Mouse (Mus musculus) Patski (cell line): ENCODE data around the gene Csnk1g1. TPM values are rescaled to one million over a fixed set of nuclear protein-coding genes. Genes with fewer than 3 reads are reported as not detected.

Experiments
- ATAC-seq: fragments of 100-300 bp; one replicate; pipeline ENCODE4 v1.8.0; 2021
- CTCF ChIA-PET: fragments of 350-600 bp; sonication (Branson Sonifier 250); formaldehyde crosslinking; loops from one replicate; lab custom pipeline; 2022; ENCODE audit warnings: inconsistent platforms; lab: Charles Lee
- POLR2A ChIA-PET: fragments of 350-600 bp; sonication (Branson Sonifier 250); formaldehyde crosslinking; loops from one replicate; lab custom pipeline; 2022; ENCODE audit warnings: antibody characterized with exemption, inconsistent platforms; lab: Charles Lee
- DNase-seq: peaks from one replicate; pipeline ENCODE4 v3.0.0-alpha.2; 2011; ENCODE audit warnings: low read depth, low spot score
- H3K27me3 ChIP-seq: fragments of 371-371 bp; one replicate; pipeline ENCODE4 v1.5.1; 2021
- CTCF ChIP-seq: fragments of 100-300 bp; IDR thresholded peaks from one replicate; pipeline ENCODE4 v1.5.1; 2021
- in situ Hi-C: fragments of 300-500 bp; cut with MboI; formaldehyde crosslinking; loops from 3 replicates; pipeline ENCODE4 v1.11.1; 2018; ENCODE audit warnings: low pct_unique_long_range_greater_than_20kb, mixed read lengths
- polyA plus RNA-seq: library from polyadenylated mRNA; unstranded; gene quantifications from one replicate; pipeline ENCODE4 v1.2.3, GENCODE M21; 2021

Gene Csnk1g1
- polyA plus RNA-seq, 1 experiment from 2014 or later, result 13.1 TPM

GRCm38 (mm10) chr9:65913976-65914375 is 5.3 kb downstream of the Csnk1g1 start:
- ChIA-PET POLR2A (no interaction called here), CTCF (interaction anchor here (1.0 kb wide), 1 partner anchor 8 kb away, joined by 3 read pairs; no protein-coding TSS in a partner anchor)
- DNase-seq, result no peak
- ATAC-seq, result no peak
- H3K27me3 ChIP-seq, result no peaks in the 10 kb centered on the region
- TF ChIP-seq CTCF, result no peak
- in situ Hi-C loops, result no loop called here

DNA sequence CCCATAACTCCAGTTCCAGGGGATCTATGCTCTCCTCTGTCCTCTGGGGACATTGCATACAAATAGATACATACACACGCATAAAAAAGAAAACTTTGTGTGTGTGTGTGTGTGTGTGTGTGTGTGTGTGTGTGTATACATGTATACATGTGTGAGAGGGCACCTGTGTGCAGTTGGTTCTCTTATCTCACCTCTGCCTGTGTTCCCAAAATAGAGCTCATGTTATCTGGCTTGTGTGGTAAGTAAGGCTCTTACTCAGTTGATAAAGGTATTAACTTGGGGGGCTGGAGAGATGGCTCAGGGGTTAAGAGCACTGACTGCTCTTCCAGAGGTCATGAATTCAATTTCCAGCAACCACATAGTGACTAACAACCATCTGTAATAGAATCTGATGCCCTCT is 8.3 kb downstream of the Csnk1g1 start:
- in situ Hi-C loops, result no loop called here
- CTCF ChIA-PET, result no interaction called here
- POLR2A ChIA-PET, result interaction anchor here (0.6 kb wide), 1 partner anchor 71 kb away, joined by 5 read pairs; no protein-coding TSS in a partner anchor
- ATAC-seq (no peak), DNase-seq (no peak)
- H3K27me3 ChIP-seq, result no peaks in the 10 kb centered on the region
- TF ChIP-seq CTCF, result no peak

DNA sequence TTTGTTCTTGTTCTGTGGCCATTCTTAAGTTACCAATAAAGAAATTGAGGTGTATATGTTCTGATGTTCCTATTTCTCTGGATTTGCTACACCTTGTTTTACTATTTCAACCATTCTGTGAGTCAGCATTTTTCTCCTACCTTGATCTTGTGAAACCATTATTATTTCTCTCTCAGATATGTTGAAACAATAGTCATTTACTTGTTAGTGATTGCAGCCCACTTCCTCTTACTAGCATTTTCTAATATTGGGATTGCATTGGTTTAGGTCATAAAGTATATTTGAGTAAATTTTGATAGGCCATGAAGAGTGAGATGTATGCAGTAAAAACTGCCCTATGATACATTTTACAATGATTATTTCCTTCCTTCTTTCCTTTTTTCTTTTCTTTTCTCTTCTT is 19.7 kb downstream of the Csnk1g1 start:
- DNase-seq (no peak), ATAC-seq (no peak)
- in situ Hi-C loops, result no loop called here
- no peak for TF ChIP-seq CTCF
- no peaks in the 10 kb centered on the region for H3K27me3 ChIP-seq
- ChIA-PET POLR2A (no interaction called here), CTCF (no interaction called here)

DNA sequence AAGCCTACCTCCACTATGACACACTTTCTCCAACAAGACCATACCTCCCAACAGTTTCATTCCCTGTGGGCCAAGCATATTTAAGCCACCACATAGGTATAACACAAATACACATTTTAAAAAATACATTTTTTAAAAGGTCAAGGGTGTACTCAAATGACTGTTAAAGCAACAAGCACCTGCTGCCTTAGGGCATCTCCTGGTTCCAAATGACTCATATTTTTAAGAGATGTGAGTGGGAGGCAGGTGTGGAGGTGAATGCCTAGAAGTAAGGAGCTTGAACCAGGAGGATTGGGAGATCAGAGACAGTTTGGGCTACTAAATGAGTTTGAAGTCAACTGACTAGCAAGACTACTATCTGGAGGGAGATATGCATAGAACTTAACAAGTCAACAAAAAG is 21.1 kb downstream of the Csnk1g1 start:
- in situ Hi-C loops, result no loop called here
- ChIA-PET CTCF (no interaction called here), POLR2A (interaction anchor here (0.5 kb wide), 1 partner anchor 224 kb away, joined by 4 read pairs; no protein-coding TSS in a partner anchor)
- ATAC-seq (no peak), DNase-seq (no peak)
- TF ChIP-seq CTCF, result no peak
- H3K27me3 ChIP-seq, result no peaks in the 10 kb centered on the region

GRCm38 (mm10) chr9:65937566-65937965 is 28.8 kb downstream of the Csnk1g1 start:
- DNase-seq (no peak), ATAC-seq (no peak)
- CTCF ChIA-PET, result no interaction called here
- in situ Hi-C loops, result no loop called here
- POLR2A ChIA-PET, result no interaction called here
- no peak for TF ChIP-seq CTCF
- no peaks in the 10 kb centered on the region for H3K27me3 ChIP-seq

DNA sequence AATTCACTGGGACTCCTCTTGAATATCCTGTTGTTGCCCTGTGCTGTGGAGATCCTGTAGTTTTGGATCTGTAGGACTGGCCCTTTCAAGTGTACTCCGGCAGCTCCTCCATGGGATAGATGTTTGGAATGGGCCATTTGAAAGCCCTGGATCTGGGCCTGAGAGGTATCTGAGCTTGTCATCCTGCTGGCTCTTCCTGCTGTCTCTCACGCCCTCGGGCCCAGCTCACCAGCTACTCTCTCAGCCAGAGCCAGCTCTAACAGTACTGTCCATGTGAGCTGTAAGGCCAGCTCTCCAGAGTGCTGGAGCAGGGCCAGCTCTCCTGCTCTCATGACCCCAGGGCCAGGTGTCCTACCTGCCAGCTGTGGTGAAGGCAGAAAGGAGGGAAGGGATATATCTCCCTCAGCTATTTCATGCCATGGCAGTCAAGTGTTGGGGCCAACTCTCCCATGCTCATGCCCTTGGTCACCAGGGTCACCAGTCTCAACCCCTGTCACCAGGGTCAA is 42.4 kb downstream of the Csnk1g1 start:
- in situ Hi-C loops, result no loop called here
- no peak for DNase-seq
- POLR2A ChIA-PET, result interaction anchor here (0.6 kb wide), 1 partner anchor 10 kb away, joined by 5 read pairs; no protein-coding TSS in a partner anchor
- no peak for ATAC-seq
- CTCF ChIA-PET, result interaction anchor here (1.2 to 1.5 kb wide), 2 partner anchors 20 to 43 kb away, joined by 3 to 4 read pairs; partner anchors contain the start of genes Csnk1g1 and Trip4
- no peak for TF ChIP-seq CTCF
- no peaks in the 10 kb centered on the region for H3K27me3 ChIP-seq

DNA sequence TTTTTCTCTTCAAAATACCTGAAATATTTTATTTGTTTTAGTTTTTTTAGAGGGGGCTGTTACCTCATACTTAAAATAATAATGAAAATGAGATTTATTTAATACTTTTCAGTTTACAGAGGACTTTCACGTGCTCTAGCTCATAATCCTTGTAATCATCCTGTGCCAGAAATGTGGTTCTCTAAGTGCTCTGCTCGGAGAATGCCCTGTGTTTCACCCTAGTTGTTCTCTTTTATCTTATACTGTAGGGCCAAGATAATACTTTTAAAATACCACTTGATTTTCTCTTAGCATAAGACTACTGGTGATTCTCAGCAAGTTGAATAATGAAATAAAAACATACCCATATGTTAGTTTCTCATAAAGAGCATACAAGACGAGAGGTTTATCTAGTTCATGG is 61.3 kb downstream of the Csnk1g1 start:
- no peak for TF ChIP-seq CTCF
- no peak for DNase-seq
- in situ Hi-C loops, result no loop called here

DNA sequence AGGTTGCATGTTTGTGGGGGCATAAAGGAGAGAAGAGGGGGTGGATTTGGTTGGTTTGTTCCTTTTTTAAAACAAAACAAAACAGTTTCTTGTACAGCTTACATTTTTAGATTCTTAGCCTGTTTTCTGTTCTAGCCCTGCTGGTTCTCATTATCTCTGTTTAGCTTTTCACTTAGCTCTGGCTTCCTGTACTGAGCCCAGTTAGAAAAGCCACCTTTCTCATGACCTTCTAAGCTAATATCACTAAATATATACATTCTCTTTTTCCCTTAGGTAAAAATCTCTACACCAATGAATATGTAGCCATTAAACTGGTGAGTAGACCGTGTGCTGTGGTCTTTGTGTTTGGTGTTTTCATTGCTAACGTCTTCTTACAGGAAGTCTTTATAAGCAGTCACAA is 64.5 kb downstream of the Csnk1g1 start:
- ChIA-PET POLR2A (no interaction called here), CTCF (no interaction called here)
- no peak for DNase-seq
- no peak for ATAC-seq
- H3K27me3 ChIP-seq, result no peaks in the 10 kb centered on the region
- in situ Hi-C loops, result no loop called here
- no peak for TF ChIP-seq CTCF

More for the DNA sequence above, 61.3 kb downstream of the Csnk1g1 start:
- ChIA-PET CTCF (no interaction called here), POLR2A (no interaction called here)
- no peak for ATAC-seq
- H3K27me3 ChIP-seq, result no peaks in the 10 kb centered on the region

- no peak for DNase-seq
- no peak for ATAC-seq
- TF ChIP-seq CTCF, result no peak
- ChIA-PET POLR2A (interaction anchor here (1.3 kb wide), 1 partner anchor 82 kb away, joined by 3 read pairs; no protein-coding TSS in a partner anchor), CTCF (no interaction called here)
- in situ Hi-C loops, result no loop called here
- H3K27me3 ChIP-seq, result no peaks in the 10 kb centered on the region
Observed at GRCm38 (mm10) chr9:65975886-65976285, 67.2 kb downstream of the Csnk1g1 start.

DNA sequence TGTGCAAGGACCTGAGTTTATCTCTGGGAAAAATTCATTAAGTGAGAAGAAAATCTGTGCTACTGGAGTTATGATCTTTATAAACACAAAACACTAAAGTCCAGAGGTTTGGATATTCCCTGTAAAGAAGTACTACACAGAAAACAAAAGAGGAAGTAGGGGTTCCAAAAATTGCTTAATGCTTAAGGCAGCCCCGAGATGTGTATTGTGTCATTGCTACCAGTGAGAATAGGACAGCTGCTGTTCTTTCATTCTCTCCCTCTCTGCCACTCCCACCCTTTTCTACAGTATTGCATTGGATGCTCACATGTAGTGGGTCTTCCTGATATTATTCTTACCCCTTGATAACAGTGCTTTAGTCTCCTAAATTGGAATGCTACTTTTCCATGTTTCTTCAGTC is 74.1 kb downstream of the Csnk1g1 start:
- ATAC-seq, result no peak
- TF ChIP-seq CTCF, result no peak
- no peaks in the 10 kb centered on the region for H3K27me3 ChIP-seq
- ChIA-PET POLR2A (no interaction called here), CTCF (no interaction called here)
- in situ Hi-C loops, result no loop called here
- DNase-seq, result no peak

- in situ Hi-C loops, result no loop called here
- DNase-seq, result no peak
- TF ChIP-seq CTCF, result no peak
- CTCF ChIA-PET, result no interaction called here
- POLR2A ChIA-PET, result no interaction called here
- no peak for ATAC-seq
- H3K27me3 ChIP-seq, result no peaks in the 10 kb centered on the region
Observed at GRCm38 (mm10) chr9:65987021-65987420, 78.3 kb downstream of the Csnk1g1 start.
